Mouse (Mus musculus): ENCODE results near the gene Brd3.
A peak's percentile ranks its signal among the peaks of the same experiment; 100 is the strongest.

Brd3 gene

DNA sequence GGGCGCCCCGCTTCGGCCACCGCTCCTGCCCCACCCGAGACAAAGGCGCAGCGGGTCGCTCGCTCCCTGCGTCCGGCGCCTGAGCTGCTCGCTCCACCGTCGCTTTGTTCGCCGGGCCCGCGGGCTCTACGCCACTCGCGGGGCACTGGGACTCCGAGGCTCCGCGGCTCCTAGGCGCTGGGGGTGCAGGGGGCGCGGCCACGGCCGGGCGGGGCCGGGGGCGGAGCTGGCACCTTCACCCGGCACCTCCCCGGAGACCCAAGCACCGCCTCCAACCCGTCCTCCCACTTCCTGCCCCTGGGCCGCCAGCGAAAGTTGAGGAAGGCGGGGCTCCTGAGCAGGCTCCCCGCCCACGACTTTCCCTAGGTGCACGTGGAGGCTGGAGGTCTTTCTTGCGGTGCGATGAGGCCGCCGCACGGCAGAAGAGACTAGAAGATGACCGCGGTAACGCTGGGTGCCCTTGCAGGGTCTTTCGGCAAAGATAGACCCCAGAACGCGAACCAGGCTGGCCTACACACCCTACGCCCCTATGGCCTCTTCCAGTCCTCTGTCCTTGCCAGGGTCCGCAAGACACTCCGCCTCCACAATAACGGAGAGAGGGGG is 80.5 kb downstream of the Brd3 start, which contains the start of gene Vav2:
TSS of gene Vav2 (minus strand) at position 179 of the 603 bp plus-strand sequence.
- DNase-seq (ENCODE audit: low read depth, low spot score): peak; percentile 87

GRCm38 (mm10) chr2:27426406-27426854 is 81.0 kb downstream of the Brd3 start:
- DNase-seq (ENCODE audit: low read depth, low spot score): peak; percentile 24

- DNase-seq (ENCODE audit: low read depth, low spot score): peak; percentile 35
These were observed 81.6 kb downstream of the Brd3 start for GRCm38 (mm10) chr2:27425751-27426405.

DNA sequence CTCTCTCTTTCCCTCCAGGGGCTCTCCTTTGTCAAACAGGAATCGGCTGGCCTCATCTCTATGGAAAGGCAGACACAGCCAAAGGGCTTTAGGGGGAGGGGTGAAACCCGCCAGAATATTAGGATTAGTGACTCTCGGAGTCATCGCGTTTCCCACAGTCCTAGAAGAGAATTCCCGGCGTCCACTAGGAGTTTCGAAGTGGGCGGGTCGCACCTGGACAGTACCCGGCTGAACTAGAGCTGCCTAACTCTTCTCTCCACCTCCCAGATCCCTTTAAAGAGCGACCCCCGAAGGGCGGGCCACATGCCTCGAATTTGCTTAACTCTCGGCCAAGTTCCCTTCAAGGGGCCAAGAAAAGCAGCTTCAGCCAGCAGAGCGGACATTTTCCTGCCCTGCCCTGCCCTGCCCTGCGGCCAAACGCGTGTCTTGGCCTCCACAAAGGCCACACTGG is 82.3 kb downstream of the Brd3 start:
- DNase-seq (ENCODE audit: low read depth, low spot score): peak; percentile 71

DNA sequence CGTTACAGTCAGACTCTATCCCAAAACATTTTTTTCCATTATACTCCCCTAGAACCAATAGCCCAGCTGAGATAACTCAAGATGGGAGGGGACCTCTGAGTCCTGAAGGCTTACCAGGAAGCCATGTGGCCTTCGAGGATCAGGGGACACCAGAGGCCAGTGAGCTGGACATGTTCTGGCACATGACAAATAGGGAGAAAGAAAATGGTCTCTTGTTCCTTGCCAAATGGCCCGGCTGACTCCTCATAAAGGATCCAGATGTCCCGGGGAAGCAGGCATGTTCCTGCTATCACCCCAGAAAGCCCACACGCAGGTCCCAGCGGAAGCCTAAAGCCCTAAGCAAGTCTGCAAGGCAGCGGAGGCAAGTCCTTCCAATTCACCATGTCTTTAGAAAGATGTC is 83.9 kb downstream of the Brd3 start:
- DNase-seq (ENCODE audit: low read depth, low spot score): no peak

DNA sequence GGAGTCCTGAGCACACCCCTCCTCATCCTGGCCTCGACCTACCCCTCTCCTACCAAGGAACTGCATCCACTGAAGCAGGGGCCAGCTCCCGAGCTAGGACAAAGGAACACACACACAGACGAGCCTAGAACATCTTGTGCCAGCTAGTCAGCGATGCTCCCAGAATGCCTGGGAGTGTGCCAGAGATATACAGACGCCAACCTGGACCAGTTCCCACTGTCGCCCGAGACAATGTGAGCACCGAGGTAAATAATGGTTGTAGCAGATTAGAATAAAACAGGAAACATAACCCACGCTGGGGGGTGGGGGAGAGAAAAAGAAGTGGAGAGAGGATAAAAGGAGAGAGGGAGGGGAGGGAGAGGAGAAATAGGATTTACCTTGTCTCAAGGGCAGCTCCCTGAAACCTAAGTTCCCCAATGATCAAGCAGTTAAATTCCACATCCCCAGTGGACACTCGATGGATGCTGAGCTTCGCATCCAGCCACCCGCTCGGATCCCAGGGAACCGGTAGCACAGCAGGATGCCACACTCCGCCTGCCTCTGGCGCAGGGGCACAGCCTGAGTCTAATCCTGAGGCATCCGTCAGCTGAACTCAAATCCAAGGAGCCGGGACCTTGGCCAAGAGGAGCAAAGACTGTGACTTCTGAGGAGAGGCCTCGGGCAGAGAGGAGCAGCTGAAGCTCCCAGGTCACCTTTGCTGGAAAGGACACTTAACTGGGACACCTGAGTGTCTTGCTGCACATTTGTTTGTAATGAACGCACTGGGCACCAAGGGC is 86.0 kb downstream of the Brd3 start:
- DNase-seq (ENCODE audit: low read depth, low spot score): no peak

DNA sequence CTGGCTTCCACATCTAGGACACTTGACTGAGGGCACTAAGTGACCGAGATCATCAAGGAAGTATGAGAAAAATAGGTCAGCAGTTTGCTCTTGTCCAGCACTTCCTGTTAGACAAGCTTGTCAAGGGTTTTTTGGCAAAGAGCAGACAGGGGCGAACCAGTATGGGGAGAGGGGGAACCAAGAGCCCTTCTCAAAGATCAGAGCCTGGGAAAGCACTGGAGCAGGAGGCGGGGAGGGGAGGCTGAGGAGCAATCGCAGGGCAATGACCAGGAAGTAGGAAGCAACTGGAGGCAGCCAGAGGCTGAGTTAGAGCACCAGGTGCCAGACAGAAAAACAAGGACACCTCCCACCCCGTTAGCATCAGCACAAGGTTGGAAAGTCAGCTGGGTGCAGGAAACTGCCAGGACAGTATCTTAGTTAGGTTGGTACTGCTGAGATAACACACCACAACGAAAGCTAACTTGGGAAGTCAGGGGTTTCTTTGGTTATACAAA is 88.8 kb downstream of the Brd3 start:
- DNase-seq (ENCODE audit: low read depth, low spot score): no peak

GRCm38 (mm10) chr2:27417648-27418153 is 89.8 kb downstream of the Brd3 start:
- DNase-seq (ENCODE audit: low read depth, low spot score): no peak

DNA sequence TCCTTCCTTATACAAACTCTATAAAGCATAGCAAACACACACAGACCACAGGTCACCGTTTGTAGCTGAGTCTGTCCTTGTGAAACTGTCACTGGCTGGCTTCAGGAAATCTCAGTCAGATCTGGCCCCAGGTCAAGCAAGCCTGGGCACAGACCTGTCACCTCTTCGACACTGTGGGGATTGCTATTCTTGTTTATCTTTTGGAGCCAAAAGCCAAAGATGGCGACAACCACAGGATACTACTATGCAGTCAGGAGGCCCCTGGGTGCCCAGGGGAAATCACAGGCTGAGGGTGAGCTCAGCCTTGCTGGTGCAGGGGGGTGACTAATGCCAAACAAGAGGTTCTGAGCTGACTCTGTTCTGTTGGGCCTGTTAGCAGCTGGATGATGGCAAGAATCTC is 91.0 kb downstream of the Brd3 start:
- peak; percentile 66 for DNase-seq (ENCODE audit: low read depth, low spot score)

DNA sequence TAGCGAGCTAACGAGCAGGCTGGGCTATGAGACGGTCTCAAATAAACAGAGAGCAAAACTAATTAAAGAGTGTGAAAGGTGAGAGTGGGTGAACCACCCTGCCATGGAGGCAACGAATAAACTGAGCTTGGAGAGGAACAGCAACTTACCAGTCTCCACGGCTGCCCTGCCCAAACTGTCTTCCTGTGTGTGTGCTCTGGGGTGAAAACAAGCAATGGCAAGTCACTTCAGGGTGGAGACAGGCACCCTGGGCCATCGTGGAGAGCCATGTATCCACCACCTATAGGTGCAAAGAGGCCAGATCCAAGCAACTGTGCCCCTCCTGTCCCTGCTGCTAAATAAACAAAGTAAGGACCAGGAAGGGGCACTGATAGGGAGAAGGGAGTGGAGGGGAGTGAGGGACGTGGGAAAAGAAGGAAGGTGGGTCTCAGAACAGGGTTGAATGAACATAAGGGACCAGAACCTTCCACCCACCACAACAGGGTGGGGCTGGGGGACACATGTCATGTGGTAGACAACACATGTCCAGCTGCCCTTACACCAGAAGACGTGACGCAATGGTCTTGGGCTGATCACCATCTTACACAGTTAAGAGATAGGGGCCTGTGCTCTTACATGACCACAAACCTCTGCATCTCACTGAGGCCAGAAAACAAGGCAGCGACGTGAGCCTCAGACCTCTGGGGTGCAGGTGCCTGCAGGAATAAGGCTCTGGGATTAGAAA is 92.2 kb downstream of the Brd3 start:
- no peak for DNase-seq (ENCODE audit: low read depth, low spot score)

DNA sequence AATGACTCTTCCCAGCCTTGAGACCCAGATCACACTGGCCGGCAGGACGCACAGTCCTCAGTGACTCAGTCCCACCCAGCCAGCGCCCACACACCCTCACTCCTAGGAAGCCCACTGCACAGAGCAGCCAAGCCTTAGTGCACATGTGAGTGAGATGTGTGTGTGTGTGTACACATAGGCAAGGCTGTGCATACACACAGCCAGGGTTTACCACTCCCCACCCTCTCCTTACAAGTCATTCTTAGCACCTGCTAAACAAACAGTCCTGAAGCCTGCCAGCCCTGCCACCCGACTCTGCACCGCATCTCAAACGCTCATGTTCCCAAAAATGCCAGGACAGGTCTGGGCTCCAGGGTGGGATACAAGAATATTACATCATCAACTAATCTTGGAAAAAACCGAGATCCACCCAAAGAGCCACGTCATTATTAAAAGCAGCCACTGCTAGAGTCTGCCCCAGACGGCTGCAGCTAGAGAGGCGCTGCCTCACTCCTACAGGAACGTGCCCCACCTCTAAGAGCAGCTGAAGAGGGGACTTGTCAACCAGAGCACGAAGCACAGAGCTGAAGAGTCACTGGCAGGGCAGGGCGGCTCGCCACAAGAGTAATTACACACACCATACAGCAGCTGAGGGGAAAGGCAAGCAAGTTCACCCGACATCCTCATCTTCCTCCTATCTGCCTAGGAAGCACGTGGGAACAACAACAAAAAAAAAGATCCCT is 93.4 kb downstream of the Brd3 start:
- DNase-seq (ENCODE audit: low read depth, low spot score): no peak

DNA sequence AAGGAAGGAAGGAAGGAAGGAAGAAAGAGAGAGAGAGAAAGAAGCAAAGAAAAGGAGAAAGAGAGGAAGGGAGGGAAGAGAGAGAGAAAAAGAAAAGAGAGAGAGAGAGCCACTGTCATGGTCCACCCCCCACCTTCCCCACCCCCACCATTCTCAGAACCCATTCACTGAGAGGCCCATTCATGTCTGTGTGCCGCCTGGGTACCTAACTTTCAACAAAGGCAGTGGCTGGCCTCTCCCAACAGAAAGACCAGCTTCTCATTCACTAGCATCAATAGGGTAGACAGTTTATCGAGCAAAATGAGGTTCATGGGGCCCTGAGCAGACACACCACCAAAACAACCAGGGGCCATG is 93.9 kb downstream of the Brd3 start:
- DNase-seq (ENCODE audit: low read depth, low spot score): no peak

DNA sequence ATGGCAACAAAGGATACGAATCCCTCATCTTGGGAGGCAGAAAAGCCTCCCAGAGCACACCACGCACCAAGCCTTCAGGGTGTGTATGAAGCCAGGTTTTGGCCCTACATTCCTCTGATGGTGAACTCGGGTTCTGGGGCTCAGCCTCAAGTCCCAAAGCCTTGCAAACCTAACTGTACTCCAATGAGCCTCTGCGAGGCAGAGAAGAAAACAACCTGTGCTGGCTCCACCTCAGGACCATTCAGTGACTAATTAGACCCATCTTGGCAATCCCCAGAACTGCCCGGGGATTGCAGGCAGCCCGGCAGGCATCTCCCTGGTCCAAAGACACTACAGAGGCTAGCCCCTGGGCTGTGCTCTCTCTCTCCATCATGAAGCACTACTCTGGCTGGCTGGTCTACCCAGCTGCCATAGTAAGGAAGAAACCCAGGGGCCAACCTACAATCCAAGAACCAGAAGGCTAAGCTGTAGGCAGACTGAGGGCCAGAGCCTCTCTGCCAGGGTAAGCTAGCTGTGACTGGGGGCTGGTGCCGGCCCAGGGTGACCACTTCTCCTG is 95.1 kb downstream of the Brd3 start:
- no peak for DNase-seq (ENCODE audit: low read depth, low spot score)

GRCm38 (mm10) chr2:27411688-27412174 is 95.7 kb downstream of the Brd3 start:
- no peak for DNase-seq (ENCODE audit: low read depth, low spot score)

GRCm38 (mm10) chr2:27410518-27411140 is 96.8 kb downstream of the Brd3 start:
- DNase-seq (ENCODE audit: low read depth, low spot score): no peak

- no peak for DNase-seq (ENCODE audit: low read depth, low spot score)
These were observed 99.3 kb downstream of the Brd3 start for GRCm38 (mm10) chr2:27408194-27408593.

DNA sequence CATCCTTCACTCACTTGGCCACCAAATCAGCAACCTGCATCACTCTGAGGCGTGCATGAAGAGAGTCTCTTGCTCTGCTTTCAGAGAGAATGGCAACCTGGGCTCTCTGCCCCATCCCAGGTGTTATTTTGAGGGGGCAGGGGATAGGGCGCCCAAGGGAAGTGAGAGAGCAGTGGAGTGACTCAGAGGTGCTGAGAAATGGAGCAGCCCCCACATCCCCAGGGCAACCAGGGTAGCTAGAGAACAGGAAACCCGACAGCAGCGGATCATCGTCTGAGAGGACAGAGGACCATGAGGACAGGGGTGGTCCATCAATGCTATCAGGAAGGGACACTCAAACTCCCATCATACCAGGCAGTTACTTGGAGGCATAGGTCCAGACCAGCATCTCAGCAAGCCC is 100.5 kb downstream of the Brd3 start:
- no peak for DNase-seq (ENCODE audit: low read depth, low spot score)

DNA sequence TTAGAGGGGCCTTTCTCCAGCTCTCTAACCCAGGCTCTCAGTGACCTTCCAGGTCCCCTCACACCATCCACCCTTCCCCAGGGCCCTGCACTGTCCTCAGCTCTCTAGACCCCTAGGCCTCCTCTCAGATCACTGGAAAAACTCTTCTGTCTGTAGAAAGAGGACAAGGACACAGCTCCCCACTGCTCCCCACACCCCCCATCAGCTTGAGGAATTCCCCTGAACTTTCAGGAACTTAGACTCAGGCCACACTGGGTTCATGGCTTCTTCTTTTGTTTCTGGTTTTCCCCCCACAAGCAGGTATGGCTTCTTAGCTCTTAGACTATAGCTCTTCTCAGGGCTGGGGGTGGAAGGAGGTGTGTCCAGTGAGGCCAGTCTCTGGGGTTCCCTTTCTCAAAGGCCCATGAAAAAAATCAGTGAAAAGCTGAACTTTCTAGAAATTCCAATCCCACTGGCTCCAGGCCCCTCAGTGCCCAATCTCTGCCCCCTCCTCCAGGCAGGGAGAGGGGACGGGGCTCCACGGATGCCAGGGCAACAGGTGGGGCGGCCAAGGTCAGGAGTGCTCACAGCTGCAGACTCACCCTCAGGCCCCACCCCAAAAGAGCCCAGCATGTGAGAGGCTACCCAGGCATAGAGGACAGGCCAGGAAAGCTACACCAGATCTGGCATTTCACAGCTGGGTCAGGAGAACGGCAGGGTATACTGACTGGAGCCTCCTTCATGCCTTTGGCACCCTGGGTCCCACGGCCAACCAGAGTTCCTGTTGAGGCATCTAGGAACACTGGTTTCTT is 102.2 kb downstream of the Brd3 start:
- no peak for DNase-seq (ENCODE audit: low read depth, low spot score)
